Mouse (Mus musculus) urinary bladder, adult 2 months (tissue): ENCODE measurements around the gene Tdpoz1. TPM values are rescaled to one million over a fixed set of nuclear protein-coding genes. Genes with fewer than 3 reads are reported as not detected.
"Not testable (repeated sequence)": the region's sequence is repeated elsewhere in the genome, so short reads cannot be mapped to it uniquely, and the experiment has no call there.

Experiments used
- DNase-seq: peaks from one replicate; pipeline ENCODE4 v3.0.0; 2022; ENCODE audit warnings: low spot score
- polyA plus RNA-seq: library from polyadenylated mRNA; depleted of rRNA; stranded (reverse); fragments of >200 nt; gene quantifications from 2 replicates; pipeline ENCODE4 v1.2.3, GENCODE M21; 2012; rRNA removed

Gene Tdpoz1
- polyA plus RNA-seq, result not detected in 2 replicates

DNA sequence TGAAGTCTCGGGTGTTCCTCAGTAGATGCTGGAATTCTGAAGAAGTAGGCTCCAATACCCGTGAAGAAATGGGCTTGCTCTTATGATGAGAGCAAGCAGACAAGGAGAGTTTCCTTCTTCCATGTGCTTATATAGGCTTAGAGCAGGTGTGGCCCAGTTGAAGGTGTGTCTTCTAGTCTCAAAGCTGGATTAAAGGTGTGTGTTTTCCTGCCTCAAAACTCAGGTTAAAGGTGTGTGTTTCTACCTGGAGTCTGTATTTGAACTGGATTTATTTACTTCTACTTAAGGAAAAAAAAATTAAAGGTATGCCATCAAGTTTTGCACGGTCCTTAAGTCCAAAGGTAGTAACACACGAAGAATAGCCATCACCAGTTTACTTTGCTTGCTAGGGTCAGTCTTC is at the start of gene Tdpoz1:
Gene Tdpoz1, minus strand, starts transcription at position 101 of the 400 bp plus-strand sequence.
- DNase-seq, result not testable (repeated sequence)

- DNase-seq, result not testable (repeated sequence)
Observed at GRCm38 (mm10) chr3:93708969-93709637, 33.0 kb upstream of the Tdpoz1 start.

DNA sequence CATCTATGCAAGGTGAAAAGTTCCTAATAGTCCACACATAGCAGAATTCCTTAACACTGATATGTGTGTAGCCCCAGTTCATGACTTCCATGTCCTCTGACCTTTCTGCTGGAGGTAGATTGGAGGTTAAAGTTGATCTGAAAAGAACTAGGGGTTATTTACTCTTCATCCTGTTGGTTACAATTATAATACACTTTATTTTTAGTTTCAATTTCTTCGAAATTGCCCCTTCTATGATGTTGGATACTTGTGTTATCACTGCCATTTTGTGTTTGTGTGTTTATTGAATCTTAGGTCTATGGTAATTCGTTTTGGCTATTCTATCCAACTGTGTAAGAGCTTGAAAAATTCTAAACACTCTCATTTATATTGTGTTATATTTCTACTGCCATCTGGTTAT is 16.9 kb upstream of the Tdpoz1 start, which contains the start of gene Gm37596:
Gene Gm37596, minus strand, starts transcription at position 101 of the 400 bp plus-strand sequence.
- not testable (repeated sequence) for DNase-seq

DNA sequence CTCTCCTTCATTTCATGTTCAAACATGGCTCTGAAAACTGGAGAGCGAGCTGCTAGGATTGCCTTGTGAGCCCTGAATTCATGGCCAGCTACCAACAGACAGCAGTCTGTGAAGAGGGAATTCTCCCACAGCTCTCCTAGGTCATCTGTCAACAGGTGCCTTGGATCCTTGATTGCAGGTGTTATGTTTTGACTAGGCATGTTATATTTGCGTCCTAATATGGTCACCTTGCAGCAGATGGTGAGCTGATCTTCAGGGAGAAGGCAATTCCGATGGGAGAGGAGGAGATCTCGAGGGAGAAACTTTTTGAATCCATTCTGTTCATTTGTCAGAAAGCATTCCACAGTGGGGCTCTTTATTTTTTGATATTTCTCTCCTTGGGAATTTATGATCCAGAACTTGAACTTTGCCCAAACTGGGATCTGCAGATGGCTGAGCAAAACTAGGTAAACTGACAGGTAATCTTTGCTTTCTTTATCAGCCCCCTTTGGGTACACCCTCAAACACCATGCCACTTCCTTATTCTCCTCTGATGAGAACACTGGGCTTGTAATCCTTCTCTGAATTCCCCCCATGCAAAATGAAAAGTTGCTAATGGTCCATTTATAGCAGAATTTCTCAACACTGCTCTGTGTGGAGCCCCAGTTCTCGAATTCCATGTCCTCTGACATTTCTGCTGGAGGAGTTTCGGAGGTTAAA is 5.2 kb downstream of the Tdpoz1 start:
- DNase-seq, result not testable (repeated sequence)

DNA sequence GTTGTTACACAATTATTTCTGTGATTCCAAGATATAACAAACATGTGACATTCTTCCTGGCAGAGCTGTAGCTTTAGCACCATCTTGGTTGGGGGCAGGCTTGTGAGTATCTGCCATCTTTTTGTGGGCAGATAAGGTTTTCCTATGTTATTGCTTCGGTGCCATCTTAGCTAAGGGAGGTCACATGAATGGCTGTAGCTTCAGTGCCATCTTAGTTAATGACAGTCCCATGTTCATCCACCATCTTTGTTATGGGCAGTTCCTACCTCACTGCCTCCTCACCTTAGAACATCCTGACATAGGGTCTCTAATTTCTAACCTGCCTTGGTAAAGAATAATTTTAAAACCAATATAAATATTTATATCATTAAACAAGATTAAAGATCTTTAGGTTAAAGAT is 21.9 kb downstream of the Tdpoz1 start:
- DNase-seq, result no peak

DNA sequence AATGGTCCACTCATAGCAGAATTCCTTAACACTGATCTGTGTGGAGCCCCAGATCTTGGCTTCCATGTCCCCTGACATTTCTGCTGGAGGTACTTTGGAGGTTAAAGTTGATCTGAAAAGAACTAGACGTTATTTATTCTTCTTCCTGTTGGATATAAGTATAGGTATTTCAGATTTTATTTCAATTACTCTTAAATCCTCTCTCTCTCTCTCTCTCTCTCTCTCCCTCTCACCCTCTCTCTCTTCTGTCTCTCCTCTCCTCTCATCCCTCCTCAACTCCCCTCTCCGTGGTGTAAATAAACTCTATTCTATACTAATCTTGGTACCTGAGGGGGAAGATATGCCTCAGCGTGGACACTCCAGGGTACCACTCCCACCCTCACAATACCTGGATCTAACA is 23.5 kb downstream of the Tdpoz1 start, which contains the start of gene Tdpoz2:
Gene Tdpoz2, minus strand, starts transcription at position 101 of the 400 bp plus-strand sequence.
- DNase-seq, result no peak

DNA sequence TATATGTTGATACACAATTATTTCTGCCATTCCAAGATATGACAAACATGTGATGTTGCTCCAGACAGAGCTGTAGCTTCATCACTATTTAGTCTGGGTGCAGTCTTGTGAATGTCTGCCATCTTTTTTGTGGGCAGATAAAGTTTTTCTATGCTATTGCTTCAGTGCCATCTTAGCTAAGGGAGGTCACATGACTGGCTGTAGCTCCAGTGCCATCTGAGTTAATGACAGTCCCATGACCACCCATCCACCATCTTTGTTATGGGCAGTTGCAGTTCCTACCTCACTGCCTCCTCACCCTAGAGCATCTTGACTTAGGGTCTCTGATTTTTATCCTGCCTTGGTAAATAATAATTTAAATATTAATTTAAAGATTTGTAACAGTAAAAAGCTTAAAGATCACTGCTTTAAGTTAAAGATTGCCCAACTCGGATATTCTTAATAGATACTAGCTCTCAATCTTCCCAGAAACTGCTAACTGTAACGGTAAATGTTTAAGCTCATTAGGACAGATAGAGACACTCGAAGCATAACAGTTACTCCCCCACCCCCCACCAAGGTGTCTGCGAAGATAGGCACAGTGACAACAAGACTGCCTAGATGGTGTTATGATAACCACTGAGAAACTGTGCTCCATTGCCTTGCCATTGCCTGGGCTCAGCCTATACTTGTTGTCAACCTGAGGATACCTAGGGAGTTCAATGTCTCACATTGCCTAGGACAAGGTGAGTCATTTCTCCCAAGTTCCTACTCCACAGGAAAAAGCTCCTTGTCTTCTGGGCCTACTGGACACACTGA is 45.0 kb downstream of the Tdpoz1 start:
- DNase-seq, result not testable (repeated sequence)

Other genes with a start within 250 kb of the Tdpoz1 start
- gene Tchh, start 234.0 kb downstream of the Tdpoz1 start, polyA plus RNA-seq, result 0.37 and 0.57 TPM in 2 replicates
- gene Tchhl1, start 207.6 kb downstream of the Tdpoz1 start, polyA plus RNA-seq, result not detected in 2 replicates
- 912 and 1,103 TPM in 2 replicates for gene S100a11, start 155.8 kb downstream of the Tdpoz1 start, polyA plus RNA-seq
- gene S100a10, start 121.2 kb downstream of the Tdpoz1 start, polyA plus RNA-seq, result 264 and 295 TPM in 2 replicates
- not detected in 2 replicates for gene Tdpoz2, start 23.6 kb downstream of the Tdpoz1 start, polyA plus RNA-seq
- not detected in 2 replicates for gene Gm37596, start 16.8 kb upstream of the Tdpoz1 start, polyA plus RNA-seq
- not detected in 2 replicates for gene Gm5773, start 96.7 kb upstream of the Tdpoz1 start, polyA plus RNA-seq
- not detected in 2 replicates for gene Tdpoz4, start 120.1 kb upstream of the Tdpoz1 start, polyA plus RNA-seq
- gene Tdpoz3, start 149.7 kb upstream of the Tdpoz1 start, polyA plus RNA-seq, result not detected in 2 replicates